Mouse (Mus musculus): ENCODE measurements around the gene Qpct. TPM values are rescaled to one million over a fixed set of nuclear protein-coding genes. Genes with fewer than 3 reads are reported as not detected.

The Qpct gene
- total and polyA plus RNA-seq, 3 experiments: not detected

- H3K27ac ChIP-seq (ENCODE audit: insufficient read depth, low read depth): no peak overlapping the region
- no peak overlapping the region for H3K4me3 ChIP-seq (replicated peaks in 1 of 3; ENCODE audit: low read depth in 2 of 3, low read length in 2 of 3, poor library complexity in 1 of 3)
- no peaks in the 10 kb centered on the region for H3K27me3 ChIP-seq (replicated peaks)
- no peaks in the 10 kb centered on the region for H3K36me3 ChIP-seq (replicated peaks in 1 of 2; ENCODE audit: control insufficient read depth in 1 of 2, insufficient read depth in 1 of 2, low read length in 1 of 2)
- no peak overlapping the region for H3K4me2 ChIP-seq (ENCODE audit: insufficient read depth, low read depth, poor library complexity, severe bottlenecking)
- H3K9me3 ChIP-seq (replicated peaks; ENCODE audit: low read length): no peaks in the 10 kb centered on the region
- in situ Hi-C loops (cut with MboI; ENCODE audit: low pct_ligation_motif_present, low pct_unique_long_range_greater_than_20kb, low sequenced_read_pairs) (no loop called here), dilution Hi-C loops (cut with MboI; ENCODE audit: extremely low pct_ligation_motif_present, extremely low pct_unique_long_range_greater_than_20kb, low sequenced_read_pairs) (no loop called here)
- H3K79me2 ChIP-seq (replicated peaks; ENCODE audit: control insufficient read depth, extremely low read depth, insufficient read depth, poor library complexity, severe bottlenecking): no peaks in the 10 kb centered on the region
- no peak for DNase-seq (ENCODE audit: extremely low read depth)
- no peak overlapping the region for H3K9ac ChIP-seq (ENCODE audit: insufficient read depth, low read depth)
- peaks cover 0 to 4% of the 10 kb centered on the region in 2 experiments; a peak in 1 of 4 replicates for H3K4me1 ChIP-seq (ENCODE audit: control insufficient read depth in 1 of 2, insufficient read depth in 2 of 2)
- TF ChIP-seq MXI1 (IDR thresholded peaks at IDR 0.05; ENCODE audit: low read depth, low read length) (no peak), MAFK (IDR thresholded peaks at IDR 0.05; ENCODE audit: insufficient replicate concordance, low read length) (no peak), EP300 (IDR thresholded peaks at IDR 0.05; ENCODE audit: low read length) (no peak), POLR2A (IDR thresholded peaks at IDR 0.05; ENCODE audit: low read depth, low read length) (no peak), ZMIZ1 (IDR thresholded peaks at IDR 0.05; ENCODE audit: low read depth, low read length) (no peak), HCFC1 (IDR thresholded peaks at IDR 0.05; ENCODE audit: low read depth, low read length) (no peak), ZC3H11A (IDR thresholded peaks at IDR 0.05; ENCODE audit: low read depth, low read length) (no peak), GABPA (IDR thresholded peaks at IDR 0.05; ENCODE audit: insufficient replicate concordance, low read depth, low read length) (no peak)
Observed at GRCm38 (mm10) chr17:79069019-79069418, 17.3 kb downstream of the Qpct start.

GRCm38 (mm10) chr17:79069766-79070480 is 18.2 kb downstream of the Qpct start:
- no peak overlapping the region for H3K4me2 ChIP-seq (ENCODE audit: insufficient read depth, low read depth, poor library complexity, severe bottlenecking)
- H3K79me2 ChIP-seq (replicated peaks; ENCODE audit: control insufficient read depth, extremely low read depth, insufficient read depth, poor library complexity, severe bottlenecking): no peaks in the 10 kb centered on the region
- peaks cover 0 to 4% of the 10 kb centered on the region in 2 experiments; a peak in 1 of 4 replicates for H3K4me1 ChIP-seq (ENCODE audit: control insufficient read depth in 1 of 2, insufficient read depth in 2 of 2)
- H3K36me3 ChIP-seq (replicated peaks in 1 of 2; ENCODE audit: control insufficient read depth in 1 of 2, insufficient read depth in 1 of 2, low read length in 1 of 2): no peaks in the 10 kb centered on the region
- DNase-seq (ENCODE audit: extremely low read depth): no peak
- no peak for TF ChIP-seq ETS1 (conservative IDR thresholded peaks at IDR 0.05; ENCODE audit: low read depth, low read length)
- TF ChIP-seq ELF1 (IDR thresholded peaks at IDR 0.05; ENCODE audit: low read depth, low read length): no peak
- TF ChIP-seq NELFE (IDR thresholded peaks at IDR 0.05; ENCODE audit: low read depth, low read length): no peak
- TF ChIP-seq JUND (conservative IDR thresholded peaks at IDR 0.05; ENCODE audit: low read depth, low read length): no peak
- no peak for TF ChIP-seq PAX5 (IDR thresholded peaks at IDR 0.05; ENCODE audit: low read length)
- TF ChIP-seq BHLHE40 (IDR thresholded peaks at IDR 0.05; ENCODE audit: low read depth, low read length): no peak
- TF ChIP-seq POLR2AphosphoS2 (IDR thresholded peaks at IDR 0.05; ENCODE audit: low read depth, low read length): no peak
- TF ChIP-seq JUN (IDR thresholded peaks at IDR 0.05; ENCODE audit: insufficient read depth, low read depth, low read length): no peak
- TF ChIP-seq TCF12 (IDR thresholded peaks at IDR 0.05; ENCODE audit: low read depth, low read length): no peak
- TF ChIP-seq USF1 (IDR thresholded peaks at IDR 0.05; ENCODE audit: low read depth, low read length): no peak
- TF ChIP-seq ZKSCAN1 (IDR thresholded peaks at IDR 0.05; ENCODE audit: borderline replicate concordance, low read depth, low read length): no peak
- TF ChIP-seq GABPA (IDR thresholded peaks at IDR 0.05; ENCODE audit: insufficient replicate concordance, low read depth, low read length): no peak
- no peak for TF ChIP-seq SIN3A (IDR thresholded peaks at IDR 0.05; ENCODE audit: low read length)
- no peak for TF ChIP-seq MYC (IDR thresholded peaks at IDR 0.05; ENCODE audit: low read depth, low read length)
- no peak for TF ChIP-seq RAD21 (IDR thresholded peaks at IDR 0.05; ENCODE audit: low read depth, low read length)
- TF ChIP-seq CHD1 (IDR thresholded peaks at IDR 0.05; ENCODE audit: low read depth, low read length): no peak
- no peak for TF ChIP-seq MXI1 (IDR thresholded peaks at IDR 0.05; ENCODE audit: low read depth, low read length)
- TF ChIP-seq MEF2A (IDR thresholded peaks at IDR 0.05; ENCODE audit: borderline replicate concordance, low read depth, low read length): no peak
- TF ChIP-seq ZC3H11A (IDR thresholded peaks at IDR 0.05; ENCODE audit: low read depth, low read length): no peak
- H3K9me3 ChIP-seq (replicated peaks; ENCODE audit: low read length): no peaks in the 10 kb centered on the region
- H3K9ac ChIP-seq (ENCODE audit: insufficient read depth, low read depth): no peak overlapping the region
- no peak overlapping the region for H3K27ac ChIP-seq (ENCODE audit: insufficient read depth, low read depth)
- in situ Hi-C loops (cut with MboI; ENCODE audit: low pct_ligation_motif_present, low pct_unique_long_range_greater_than_20kb, low sequenced_read_pairs) (no loop called here), dilution Hi-C loops (cut with MboI; ENCODE audit: extremely low pct_ligation_motif_present, extremely low pct_unique_long_range_greater_than_20kb, low sequenced_read_pairs) (no loop called here)
- no peaks in the 10 kb centered on the region for H3K27me3 ChIP-seq (replicated peaks)
- no peak overlapping the region for H3K4me3 ChIP-seq (replicated peaks in 1 of 3; ENCODE audit: low read depth in 2 of 3, low read length in 2 of 3, poor library complexity in 1 of 3)

Data from CH12.LX (cell line).